20 mouse cellular contexts compared by ENCODE assay signal in genomic region chrX:98207166-98207565, GRCm38 (mm10). TPM values are rescaled to one million over a fixed set of nuclear protein-coding genes. Genes with fewer than 3 reads are reported as not detected.
DNase-seq lines count a peak whose midpoint lies in the region; ATAC-seq and TF ChIP-seq lines count a peak whose summit lies in the region.
"Had no signal": no experiment of that assay in that cellular context is flagged by ENCODE, and none has a peak within 500 bp of the region (broad histone marks: within the 10 kb centered on the region; RNA-seq: fewer than 3 reads in every experiment).

No protein-coding gene starts in this region.

- intact Hi-C loops in gastrocnemius, postnatal 36 days (cut with DNase I), result no loop called here
- intact Hi-C loops in heart, postnatal 10 days (cut with DNase I), result no loop called here

- no peaks in the 10 kb centered on the region for H3K4me1 ChIP-seq in ES-E14 (ENCODE audit: control insufficient read depth in 2 of 2, insufficient read depth in 2 of 2, low read length in 2 of 2, poor library complexity in 1 of 2)
- no peaks in the 10 kb centered on the region for H3K4me1 ChIP-seq in intestine, embryonic 16.5 days (ENCODE audit: control insufficient read depth, insufficient read depth, low read length)
- H3K4me1 ChIP-seq: forebrain, embryonic 15.5 days; hindbrain, embryonic 10.5 days; intestine, embryonic 15.5 days; midbrain, embryonic 12.5 days had no signal

- DNase-seq in gastrocnemius, adult 18-20 months (ENCODE audit: low spot score), result peak; percentile 1
- no peak for DNase-seq in gastrocnemius, postnatal 36 days
- DNase-seq in 3T3-L1 (ENCODE audit: low read depth, low spot score) (peak; percentile 24), ES-E14 (ENCODE audit: low read depth, low spot score) (no peak)
- peak; percentile 41 to 47 for DNase-seq in adrenal gland, postnatal 36 days
- DNase-seq in heart, postnatal 10 days, result no peak
- DNase-seq: cerebellum, adult 8-10 months; gastrocnemius, postnatal 10 days; heart, adult 11 months; kidney, postnatal 14 days; lung, adult 18-20 months had no signal

- H3K9me3 ChIP-seq in ES-E14 (ENCODE audit: control insufficient read depth, insufficient read depth, low read depth, low read length), result no peaks in the 10 kb centered on the region
- H3K9me3 ChIP-seq in intestine, embryonic 16.5 days (ENCODE audit: control insufficient read depth, low read length), result no peaks in the 10 kb centered on the region
- H3K9me3 ChIP-seq: forebrain, embryonic 15.5 days; hindbrain, embryonic 10.5 days; intestine, embryonic 15.5 days; midbrain, embryonic 12.5 days had no signal

- ATAC-seq in intestine, embryonic 16.5 days, result no peak
- ATAC-seq: forebrain, embryonic 15.5 days; hindbrain, embryonic 16.5 days; intestine, embryonic 15.5 days had no signal

- H3K36me3 ChIP-seq in ES-E14 (ENCODE audit: control insufficient read depth, insufficient read depth, low read length, poor library complexity, severe bottlenecking), result no peaks in the 10 kb centered on the region
- H3K36me3 ChIP-seq in intestine, embryonic 16.5 days (ENCODE audit: control insufficient read depth, insufficient read depth, low read length), result no peaks in the 10 kb centered on the region
- H3K36me3 ChIP-seq: forebrain, embryonic 15.5 days; hindbrain, embryonic 10.5 days; intestine, embryonic 15.5 days; midbrain, embryonic 12.5 days had no signal

- H3K9ac ChIP-seq in ES-E14 (ENCODE audit: insufficient read depth, low read depth, low read length, poor library complexity, severe bottlenecking), result no peak overlapping the region
- H3K9ac ChIP-seq in intestine, embryonic 16.5 days (ENCODE audit: low read depth, low read length), result no peak overlapping the region
- H3K9ac ChIP-seq: forebrain, embryonic 15.5 days; intestine, embryonic 15.5 days; midbrain, embryonic 12.5 days had no signal

- in situ Hi-C loops in ES-E14 (cut with MboI; ENCODE audit: low sequenced_read_pairs in 2 of 2, unreplicated experiment in 2 of 2), result no loop called here

- H3K27ac ChIP-seq in ES-E14 (ENCODE audit: insufficient read depth, low read depth, low read length, poor library complexity, severe bottlenecking), result no peak overlapping the region
- no peak overlapping the region for H3K27ac ChIP-seq in intestine, embryonic 16.5 days (ENCODE audit: low read length)
- H3K27ac ChIP-seq: forebrain, embryonic 15.5 days; hindbrain, embryonic 10.5 days; intestine, embryonic 15.5 days; layer of hippocampus, adult 2 months; midbrain, embryonic 12.5 days had no signal

- H3K4me3 ChIP-seq in ES-E14 (ENCODE audit: insufficient read depth in 1 of 2, low read depth in 1 of 2, low read length in 2 of 2, poor library complexity in 1 of 2, severe bottlenecking in 1 of 2), result no peak overlapping the region
- no peak overlapping the region for H3K4me3 ChIP-seq in intestine, embryonic 16.5 days (ENCODE audit: low read length)
- H3K4me3 ChIP-seq: forebrain, embryonic 15.5 days; hindbrain, embryonic 10.5 days; intestine, embryonic 15.5 days; layer of hippocampus, adult 2 months; midbrain, embryonic 12.5 days had no signal

- H3K27me3 ChIP-seq in intestine, embryonic 16.5 days (replicated peaks; ENCODE audit: control insufficient read depth, insufficient read depth, low read length), result no peaks in the 10 kb centered on the region
- H3K27me3 ChIP-seq: forebrain, embryonic 15.5 days; intestine, embryonic 15.5 days; midbrain, embryonic 12.5 days had no signal

- H3K4me2 ChIP-seq in intestine, embryonic 16.5 days (ENCODE audit: low read depth, low read length), result no peak overlapping the region
- H3K4me2 ChIP-seq: forebrain, embryonic 15.5 days; heart, embryonic 11.5 days; intestine, embryonic 15.5 days; liver, embryonic 11.5 days; midbrain, embryonic 12.5 days had no signal

- 70% methylated on average over 4 of the region's 4 CpGs for WGBS in intestine, embryonic 16.5 days

TF ChIP-seq in ES-E14, 5 proteins besides CTCF, POLR2A, EP300 and RAD21:
- no peak for TF ChIP-seq CHD2 (IDR thresholded peaks at IDR 0.05; ENCODE audit: low read depth, low read length)
- TF ChIP-seq ZC3H11A (IDR thresholded peaks at IDR 0.05; ENCODE audit: borderline replicate concordance, low read depth, low read length), result no peak
- peak; percentile 50; the same call in 1 of the 2 replicates for TF ChIP-seq MAFK (IDR thresholded peaks at IDR 0.05; ENCODE audit: insufficient read depth, low read depth, low read length)
- TF ChIP-seq HCFC1 (IDR thresholded peaks at IDR 0.05; ENCODE audit: borderline replicate concordance, insufficient read depth, low read length), result no peak
- TF ChIP-seq ZNF384 (IDR thresholded peaks at IDR 0.05; ENCODE audit: low read depth, low read length), result no peak

RNA-seq across cellular contexts. Expression of gene Ar, which starts 58.6 kb away (rescaled TPM):
- total RNA-seq in gastrocnemius, adult 18-20 months (2021), result 10 to 100 TPM; 15.1 to 16.4 TPM
- 10 to 100 TPM; 12.4 to 17.8 TPM for total RNA-seq in gastrocnemius, postnatal 36 days (2021)
- 0.16 and 0.27 TPM in 2 replicates for total RNA-seq in ES-E14 (2012; rRNA removed)
- 10 to 100 TPM; 57.7 to 91.1 TPM for total RNA-seq in adrenal gland, postnatal 36 days (2021)
- total RNA-seq in heart, postnatal 10 days (2021), result 1 to 10 TPM; 1.6 to 2.1 TPM
- polyA plus RNA-seq in intestine, embryonic 16.5 days (2015; fragmentation: Nextera tagmentation; extraction: Ambion mirVana), result 0.16 and 0.18 TPM in 2 replicates
- polyA plus RNA-seq: liver, embryonic 11.5 days had no signal

Comparison
In these comparisons a context has a peak if more than half of its experiments do, and no peak if none do; other contexts are left out.
1. DNase-seq: peak in gastrocnemius, adult 18-20 months (single experiment), 3T3-L1 (single experiment) and adrenal gland, postnatal 36 days (2 of 2); none in gastrocnemius, postnatal 36 days (0 of 2), ES-E14 (single experiment) and heart, postnatal 10 days (0 of 2).
2. RNA of gene Ar, which starts 58.6 kb away (total RNA-seq): 57.7 to 91.1 TPM in adrenal gland, postnatal 36 days, 12.4 to 17.8 TPM in gastrocnemius, postnatal 36 days and 15.1 to 16.4 TPM in gastrocnemius, adult 18-20 months; 1.6 to 2.1 TPM in heart, postnatal 10 days and 0.16 to 0.27 TPM in ES-E14; every median in the first group is over 4 times any median in the second.